ENCODE assay signal across 8 mouse cellular contexts in the genomic region with DNA sequence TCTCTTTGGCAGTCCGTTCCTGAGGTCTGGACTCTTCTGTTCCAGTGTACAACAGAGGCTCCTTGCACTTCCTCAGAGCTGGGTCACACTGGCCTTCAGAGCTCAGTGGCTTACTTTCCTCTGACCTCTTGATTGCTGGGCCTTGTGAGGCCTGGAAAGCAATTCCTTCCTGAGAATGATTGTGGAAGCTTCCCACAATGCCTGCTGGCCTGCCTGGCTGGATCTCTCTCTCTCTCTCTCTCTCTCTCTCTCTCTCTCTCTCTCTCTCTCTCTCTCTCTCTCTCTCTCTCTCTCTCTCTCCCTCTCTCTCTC. TPM values are rescaled to one million over a fixed set of nuclear protein-coding genes. Genes with fewer than 3 reads are reported as not detected.
DNase-seq lines count a peak whose midpoint lies in the region; ATAC-seq lines count a peak whose summit lies in the region.

No protein-coding gene starts in this region.

- no peak overlapping the region for H3K4me2 ChIP-seq in neural tube, embryonic 12.5 days (replicated peaks)
- peak overlapping the region; percentile 51 for H3K4me2 ChIP-seq in forebrain, embryonic 14.5 days (ENCODE audit: low read length)
- peak overlapping the region; percentile 57 for H3K4me2 ChIP-seq in kidney, embryonic 15.5 days
- peak overlapping the region; percentile 55 for H3K4me2 ChIP-seq in midbrain, embryonic 15.5 days

- 0 out of 2 replicates have a peak overlapping the region, but pooled peaks have one; percentile 15 for H3K27ac ChIP-seq in neural tube, embryonic 12.5 days
- peak overlapping the region; percentile 92; the same call in 1 of the 2 replicates for H3K27ac ChIP-seq in forebrain, embryonic 14.5 days (ENCODE audit: low read depth, low read length)
- peak overlapping the region; percentile 91 for H3K27ac ChIP-seq in kidney, embryonic 15.5 days
- H3K27ac ChIP-seq in midbrain, embryonic 15.5 days = peak overlapping the region; percentile 93

- H3K9me3 ChIP-seq in neural tube, embryonic 12.5 days = no peaks in the 10 kb centered on the region
- no peaks in the 10 kb centered on the region for H3K9me3 ChIP-seq in forebrain, embryonic 14.5 days (replicated peaks; ENCODE audit: control insufficient read depth, low read length)
- H3K9me3 ChIP-seq in kidney, embryonic 15.5 days (replicated peaks) = no peaks in the 10 kb centered on the region
- no peaks in the 10 kb centered on the region for H3K9me3 ChIP-seq in midbrain, embryonic 15.5 days

- peaks cover 8% of the 10 kb centered on the region; the same call in 1 of the 2 replicates for H3K36me3 ChIP-seq in neural tube, embryonic 12.5 days
- peaks cover 13% of the 10 kb centered on the region; the same call in 1 of the 2 replicates for H3K36me3 ChIP-seq in forebrain, embryonic 14.5 days (ENCODE audit: control insufficient read depth, insufficient read depth, low read length)
- H3K36me3 ChIP-seq in kidney, embryonic 15.5 days = peaks cover 18% of the 10 kb centered on the region
- peaks cover 8% of the 10 kb centered on the region; the same call in 1 of the 2 replicates for H3K36me3 ChIP-seq in midbrain, embryonic 15.5 days (replicated peaks)

- DNase-seq in neural tube, embryonic 10.5 days (ENCODE audit: extremely low spot score, low spot score) = no peak
- DNase-seq in forebrain, embryonic 14.5 days (ENCODE audit: low spot score) = no peak
- DNase-seq in thymus, postnatal 14 days = no peak
- DNase-seq in right cerebral cortex, adult 2 months (ENCODE audit: low spot score in 2 of 2) = no peak

- WGBS in neural tube, embryonic 12.5 days = 31% methylated on average over 1 of the region's 1 CpGs
- WGBS in forebrain, embryonic 14.5 days = 29% methylated on average over 1 of the region's 1 CpGs
- 33% methylated on average over 1 of the region's 1 CpGs for WGBS in kidney, embryonic 15.5 days
- 21% methylated on average over 1 of the region's 1 CpGs for WGBS in midbrain, embryonic 15.5 days

- no peak for ATAC-seq in neural tube, embryonic 12.5 days (ENCODE audit: low FRiP score, low read depth)
- ATAC-seq in forebrain, embryonic 14.5 days = no peak
- no peak for ATAC-seq in kidney, embryonic 15.5 days (replicated peaks; ENCODE audit: low FRiP score)
- no peak for ATAC-seq in midbrain, embryonic 15.5 days (replicated peaks)
- ATAC-seq in granulocyte monocyte progenitor cell, adult 5-6 weeks (replicated peaks; ENCODE audit: poor library complexity, severe bottlenecking) = no peak

- peaks cover 22% of the 10 kb centered on the region for H3K4me1 ChIP-seq in neural tube, embryonic 12.5 days
- peaks cover 9% of the 10 kb centered on the region for H3K4me1 ChIP-seq in forebrain, embryonic 14.5 days (ENCODE audit: control insufficient read depth, insufficient read depth, low read length)
- peaks cover 56% of the 10 kb centered on the region for H3K4me1 ChIP-seq in kidney, embryonic 15.5 days
- peaks cover 22% of the 10 kb centered on the region for H3K4me1 ChIP-seq in midbrain, embryonic 15.5 days

- no peak overlapping the region for H3K9ac ChIP-seq in neural tube, embryonic 12.5 days
- H3K9ac ChIP-seq in forebrain, embryonic 14.5 days (ENCODE audit: low read length) = peak overlapping the region; percentile 32; the same call in 1 of the 2 replicates
- H3K9ac ChIP-seq in kidney, embryonic 15.5 days = peak overlapping the region; percentile 21; the same call in 1 of the 2 replicates
- H3K9ac ChIP-seq in midbrain, embryonic 15.5 days = no peak overlapping the region; the same call in 1 of the 2 replicates

- H3K4me3 ChIP-seq in neural tube, embryonic 12.5 days = no peak overlapping the region
- H3K4me3 ChIP-seq in forebrain, embryonic 14.5 days (ENCODE audit: low read depth, low read length) = no peak overlapping the region
- H3K4me3 ChIP-seq in kidney, embryonic 15.5 days (replicated peaks) = no peak overlapping the region
- no peak overlapping the region for H3K4me3 ChIP-seq in midbrain, embryonic 15.5 days

- no peaks in the 10 kb centered on the region for H3K27me3 ChIP-seq in neural tube, embryonic 12.5 days (replicated peaks)
- H3K27me3 ChIP-seq in forebrain, embryonic 14.5 days (replicated peaks; ENCODE audit: control insufficient read depth, insufficient read depth, low read length) = no peaks in the 10 kb centered on the region
- no peaks in the 10 kb centered on the region for H3K27me3 ChIP-seq in kidney, embryonic 15.5 days
- H3K27me3 ChIP-seq in midbrain, embryonic 15.5 days (replicated peaks) = no peaks in the 10 kb centered on the region

RNA-seq across cellular contexts. Expression of a gene that starts 9.7 kb away (rescaled TPM):
- 9.9 and 12.2 TPM in 2 replicates for polyA plus RNA-seq in neural tube, embryonic 12.5 days (2016; fragmentation: Nextera tagmentation; extraction: Ambion mirVana)
- polyA plus RNA-seq in forebrain, embryonic 14.5 days (2014; fragmentation: Nextera tagmentation; extraction: Ambion mirVana) = 9.6 and 13.4 TPM in 2 replicates
- 9.2 and 10.7 TPM in 2 replicates for polyA plus RNA-seq in kidney, embryonic 15.5 days (2015; fragmentation: Nextera tagmentation; extraction: Ambion mirVana)
- 27.2 and 33.4 TPM in 2 replicates for polyA plus RNA-seq in midbrain, embryonic 15.5 days (2015; fragmentation: Nextera tagmentation; extraction: Ambion mirVana)
- total RNA-seq in granulocyte monocyte progenitor cell, adult 5-6 weeks (2014; fragmentation: Nextera tagmentation) = 2.6 and 6.4 TPM in 2 replicates
- total RNA-seq in granulocyte monocyte progenitor cell, adult 5-6 weeks (2017) = 1.3 and 3.4 TPM in 2 replicates

RNA-seq across cellular contexts. Expression of a gene that starts 25.9 kb away (rescaled TPM):
- 2.9 and 3.0 TPM in 2 replicates for polyA plus RNA-seq in neural tube, embryonic 12.5 days (2016; fragmentation: Nextera tagmentation; extraction: Ambion mirVana)
- 4.8 and 5.4 TPM in 2 replicates for polyA plus RNA-seq in forebrain, embryonic 14.5 days (2014; fragmentation: Nextera tagmentation; extraction: Ambion mirVana)
- polyA plus RNA-seq in kidney, embryonic 15.5 days (2015; fragmentation: Nextera tagmentation; extraction: Ambion mirVana) = 5.0 and 5.5 TPM in 2 replicates
- polyA plus RNA-seq in midbrain, embryonic 15.5 days (2015; fragmentation: Nextera tagmentation; extraction: Ambion mirVana) = 3.1 and 3.7 TPM in 2 replicates
- 9.7 and 13.5 TPM in 2 replicates for total RNA-seq in granulocyte monocyte progenitor cell, adult 5-6 weeks (2014; fragmentation: Nextera tagmentation)
- 28.7 and 31.0 TPM in 2 replicates for total RNA-seq in granulocyte monocyte progenitor cell, adult 5-6 weeks (2017)

RNA-seq across cellular contexts. Expression of a gene that starts 29.0 kb away (rescaled TPM):
- polyA plus RNA-seq in neural tube, embryonic 12.5 days (2016; fragmentation: Nextera tagmentation; extraction: Ambion mirVana) = 1.7 and 2.1 TPM in 2 replicates
- polyA plus RNA-seq in forebrain, embryonic 14.5 days (2014; fragmentation: Nextera tagmentation; extraction: Ambion mirVana) = 1.2 and 3.2 TPM in 2 replicates
- 2.2 and 3.8 TPM in 2 replicates for polyA plus RNA-seq in kidney, embryonic 15.5 days (2015; fragmentation: Nextera tagmentation; extraction: Ambion mirVana)
- polyA plus RNA-seq in midbrain, embryonic 15.5 days (2015; fragmentation: Nextera tagmentation; extraction: Ambion mirVana) = 7.0 and 7.5 TPM in 2 replicates
- 58.4 and 94.0 TPM in 2 replicates for total RNA-seq in granulocyte monocyte progenitor cell, adult 5-6 weeks (2014; fragmentation: Nextera tagmentation)
- total RNA-seq in granulocyte monocyte progenitor cell, adult 5-6 weeks (2017) = 21.3 and 31.0 TPM in 2 replicates

RNA-seq across cellular contexts. Expression of a gene that starts 40.4 kb away (rescaled TPM):
- polyA plus RNA-seq in neural tube, embryonic 12.5 days (2016; fragmentation: Nextera tagmentation; extraction: Ambion mirVana) = 6.6 and 10.1 TPM in 2 replicates
- polyA plus RNA-seq in forebrain, embryonic 14.5 days (2014; fragmentation: Nextera tagmentation; extraction: Ambion mirVana) = 10.4 and 11.8 TPM in 2 replicates
- 19.4 and 25.3 TPM in 2 replicates for polyA plus RNA-seq in kidney, embryonic 15.5 days (2015; fragmentation: Nextera tagmentation; extraction: Ambion mirVana)
- 9.7 and 11.1 TPM in 2 replicates for polyA plus RNA-seq in midbrain, embryonic 15.5 days (2015; fragmentation: Nextera tagmentation; extraction: Ambion mirVana)
- 4.8 and 9.6 TPM in 2 replicates for total RNA-seq in granulocyte monocyte progenitor cell, adult 5-6 weeks (2014; fragmentation: Nextera tagmentation)
- total RNA-seq in granulocyte monocyte progenitor cell, adult 5-6 weeks (2017) = 5.8 and 10.7 TPM in 2 replicates

RNA-seq across cellular contexts. Expression of a gene that starts 40.4 kb away (rescaled TPM):
- 1.1 and 1.2 TPM in 2 replicates for polyA plus RNA-seq in neural tube, embryonic 12.5 days (2016; fragmentation: Nextera tagmentation; extraction: Ambion mirVana)
- 1.1 and 1.4 TPM in 2 replicates for polyA plus RNA-seq in forebrain, embryonic 14.5 days (2014; fragmentation: Nextera tagmentation; extraction: Ambion mirVana)
- 6.2 and 6.4 TPM in 2 replicates for polyA plus RNA-seq in kidney, embryonic 15.5 days (2015; fragmentation: Nextera tagmentation; extraction: Ambion mirVana)
- polyA plus RNA-seq in midbrain, embryonic 15.5 days (2015; fragmentation: Nextera tagmentation; extraction: Ambion mirVana) = 3.0 and 3.8 TPM in 2 replicates
- total RNA-seq in granulocyte monocyte progenitor cell, adult 5-6 weeks (2014; fragmentation: Nextera tagmentation) = 0.41 TPM in 1 of 2 replicates, not detected in the other
- total RNA-seq in granulocyte monocyte progenitor cell, adult 5-6 weeks (2017) = 3.2 TPM in 1 of 2 replicates, not detected in the other

Comparison
In these comparisons a context has a peak if more than half of its experiments do, and no peak if none do; other contexts are left out.
1. H3K27ac ChIP-seq: peak in every context shown above with its lines; median percentile 93 in midbrain, embryonic 15.5 days; 92 in forebrain, embryonic 14.5 days; 91 in kidney, embryonic 15.5 days; 15 in neural tube, embryonic 12.5 days.
2. H3K9ac ChIP-seq: peak in forebrain, embryonic 14.5 days (single experiment) and kidney, embryonic 15.5 days (single experiment); none in neural tube, embryonic 12.5 days (single experiment) and midbrain, embryonic 15.5 days (single experiment).